Mouse (Mus musculus) CH12.LX (cell line): ENCODE data around the gene Serpine2. TPM values are rescaled to one million over a fixed set of nuclear protein-coding genes. Genes with fewer than 3 reads are reported as not detected.

Experiments used
- DNase-seq: peaks from one replicate; pipeline ENCODE4 v3.0.0-alpha.2; 2013; ENCODE audit errors: extremely low read depth
- H3K27ac ChIP-seq: 2 replicates; pipeline ENCODE4 v1.5.1; 2012; ENCODE audit warnings: low read depth, mild to moderate bottlenecking, control low read depth, moderate library complexity; ENCODE audit not compliant: insufficient read depth
- H3K27me3 ChIP-seq: replicated peaks from 2 replicates; pipeline ENCODE3; 2012; ENCODE audit warnings: inconsistent platforms
- H3K36me3 ChIP-seq, 2 experiments: replicated peaks in 1 of 2; 2 replicates each; pipeline versions ENCODE3 to v1.6.1; 2012; ENCODE audit warnings: inconsistent platforms in 1 of 2, low read length in 1 of 2, mild to moderate bottlenecking in 1 of 2, mixed read lengths in 1 of 2, moderate library complexity in 1 of 2; ENCODE audit not compliant: control insufficient read depth in 1 of 2, insufficient read depth in 1 of 2
- H3K4me1 ChIP-seq, 2 experiments: 2 replicates each; pipeline ENCODE4 v1.6.1; 2012; ENCODE audit warnings: inconsistent platforms in 1 of 2, moderate library complexity in 1 of 2; ENCODE audit not compliant: insufficient read depth in 2 of 2, control insufficient read depth in 1 of 2
- H3K4me2 ChIP-seq: 2 replicates; pipeline ENCODE4 v1.6.1; 2012; ENCODE audit warnings: low read depth, mild to moderate bottlenecking, control low read depth; ENCODE audit not compliant: poor library complexity, insufficient read depth, severe bottlenecking
- H3K4me3 ChIP-seq, 3 experiments: fragments of 150-350 bp in 1 of 3; sonication (generic) in 1 of 3; replicated peaks in 1 of 3; 2 replicates each; pipeline versions ENCODE3 to v1.5.1; 2011 to 2012; ENCODE audit warnings: low read depth in 2 of 3, low read length in 2 of 3, mild to moderate bottlenecking in 2 of 3, moderate library complexity in 2 of 3, control low read depth in 1 of 3, improper control_type of control experiment in 1 of 3, inconsistent platforms in 1 of 3, mixed read lengths in 1 of 3; ENCODE audit not compliant: poor library complexity in 1 of 3
- H3K79me2 ChIP-seq: replicated peaks from 2 replicates; pipeline ENCODE4 v1.6.1; 2012; ENCODE audit warnings: mild to moderate bottlenecking, moderate library complexity; ENCODE audit not compliant: control insufficient read depth, poor library complexity, insufficient read depth, severe bottlenecking; ENCODE audit errors: extremely low read depth
- H3K9ac ChIP-seq: 2 replicates; pipeline ENCODE4 v1.6.1; 2012; ENCODE audit warnings: low read depth, mild to moderate bottlenecking, control low read depth, moderate library complexity; ENCODE audit not compliant: insufficient read depth
- H3K9me3 ChIP-seq: replicated peaks from 2 replicates; pipeline ENCODE3; 2012; ENCODE audit warnings: low read length, inconsistent platforms, mixed read lengths
- BHLHE40 ChIP-seq: IDR thresholded peaks from 2 replicates; pipeline ENCODE4 v1.6.1; 2011; ENCODE audit warnings: mild to moderate bottlenecking, low read depth, low read length, improper control_type of control experiment
- CHD1 ChIP-seq: IDR thresholded peaks from 2 replicates; pipeline ENCODE4 v1.6.1; 2012; ENCODE audit warnings: low read depth, low read length, improper control_type of control experiment, inconsistent platforms
- CHD2 ChIP-seq: IDR thresholded peaks from 2 replicates; pipeline ENCODE4 v1.6.1; 2011; ENCODE audit warnings: low read length, improper control_type of control experiment
- CTCF ChIP-seq, 2 experiments: IDR thresholded peaks in 1 of 2; conservative IDR thresholded peaks in 1 of 2; 2 replicates each; pipeline ENCODE4 v1.5.1; 2011 to 2012; ENCODE audit warnings: low read depth in 2 of 2, low read length in 2 of 2, improper control_type of control experiment in 1 of 2, inconsistent platforms in 1 of 2, mild to moderate bottlenecking in 1 of 2, moderate library complexity in 1 of 2
- ELF1 ChIP-seq: IDR thresholded peaks from 2 replicates; pipeline ENCODE4 v1.6.1; 2014; ENCODE audit warnings: low read depth, mild to moderate bottlenecking, inconsistent platforms, low read length, improper control_type of control experiment
- EP300 ChIP-seq: IDR thresholded peaks from 2 replicates; pipeline ENCODE4 v1.6.1; 2011; ENCODE audit warnings: low read length, improper control_type of control experiment
- GABPA ChIP-seq: IDR thresholded peaks from 2 replicates; pipeline ENCODE4 v1.6.1; 2012; ENCODE audit warnings: low read depth, low read length, improper control_type of control experiment, inconsistent platforms; ENCODE audit not compliant: insufficient replicate concordance
- JUND ChIP-seq: conservative IDR thresholded peaks from 2 replicates; pipeline ENCODE4 v1.6.1; 2011; ENCODE audit warnings: low read depth, low read length, improper control_type of control experiment
- KAT2A ChIP-seq: IDR thresholded peaks from 2 replicates; pipeline ENCODE4 v1.6.1; 2012; ENCODE audit warnings: low read length, improper control_type of control experiment, inconsistent platforms; ENCODE audit not compliant: insufficient replicate concordance
- MAZ ChIP-seq: IDR thresholded peaks from 2 replicates; pipeline ENCODE4 v1.6.1; 2012; ENCODE audit warnings: low read depth, mild to moderate bottlenecking, inconsistent platforms, low read length, improper control_type of control experiment, moderate library complexity
- MEF2A ChIP-seq: IDR thresholded peaks from 2 replicates; pipeline ENCODE4 v1.6.1; 2014; ENCODE audit warnings: low read depth, mild to moderate bottlenecking, inconsistent platforms, low read length, improper control_type of control experiment, borderline replicate concordance
- MXI1 ChIP-seq: IDR thresholded peaks from 2 replicates; pipeline ENCODE4 v1.6.1; 2011; ENCODE audit warnings: mild to moderate bottlenecking, low read depth, low read length, improper control_type of control experiment
- NELFE ChIP-seq: IDR thresholded peaks from 2 replicates; pipeline ENCODE4 v1.6.1; 2011; ENCODE audit warnings: low read depth, low read length, improper control_type of control experiment
- POLR2A ChIP-seq: IDR thresholded peaks from 2 replicates; pipeline ENCODE4 v1.6.1; 2011; ENCODE audit warnings: low read depth, mild to moderate bottlenecking, improper control_type of control experiment, low read length
- RAD21 ChIP-seq: IDR thresholded peaks from 2 replicates; pipeline ENCODE4 v1.6.1; 2011; ENCODE audit warnings: low read depth, mild to moderate bottlenecking, low read length, improper control_type of control experiment, moderate library complexity
- SMC3 ChIP-seq: IDR thresholded peaks from 2 replicates; pipeline ENCODE4 v1.6.1; 2011; ENCODE audit warnings: low read depth, low read length, improper control_type of control experiment
- TCF12 ChIP-seq: IDR thresholded peaks from 2 replicates; pipeline ENCODE4 v1.6.1; 2014; ENCODE audit warnings: low read depth, mild to moderate bottlenecking, inconsistent platforms, low read length, improper control_type of control experiment
- USF1 ChIP-seq: IDR thresholded peaks from 2 replicates; pipeline ENCODE4 v1.6.1; 2014; ENCODE audit warnings: low read depth, mild to moderate bottlenecking, inconsistent platforms, low read length, improper control_type of control experiment
- USF2 ChIP-seq: conservative IDR thresholded peaks from 2 replicates; pipeline ENCODE4 v1.6.1; 2011; ENCODE audit warnings: low read depth, low read length, improper control_type of control experiment
- ZC3H11A ChIP-seq: IDR thresholded peaks from 2 replicates; pipeline ENCODE4 v1.6.1; 2012; ENCODE audit warnings: low read depth, mild to moderate bottlenecking, inconsistent platforms, low read length, improper control_type of control experiment
- ZKSCAN1 ChIP-seq: IDR thresholded peaks from 2 replicates; pipeline ENCODE4 v1.6.1; 2012; ENCODE audit warnings: low read depth, inconsistent platforms, low read length, improper control_type of control experiment, borderline replicate concordance
- dilution Hi-C: fragments of 300-500 bp; cut with MboI; formaldehyde crosslinking; loops from 2 replicates; pipeline ENCODE4 v1.14.3; 2020; ENCODE audit warnings: low sequenced_read_pairs; ENCODE audit not compliant: extremely low pct_unique_long_range_greater_than_20kb, extremely low pct_ligation_motif_present
- in situ Hi-C: fragments of 300-500 bp; cut with MboI; formaldehyde crosslinking; loops from 3 replicates; pipeline ENCODE4 v1.14.3; 2019; ENCODE audit warnings: low sequenced_read_pairs, low pct_ligation_motif_present, low pct_unique_long_range_greater_than_20kb, mixed read lengths
- polyA plus RNA-seq: library from polyadenylated mRNA; unstranded; fragments of >175 nt; gene quantifications from 2 replicates; pipeline ENCODE4 v1.2.1, GENCODE M21; 2012; ENCODE audit warnings: low read depth; ENCODE audit not compliant: insufficient read length
- total RNA-seq, 2 experiments: library from RNA; depleted of rRNA; stranded (reverse); fragments of 300-350 nt in 1 of 2; fragments of >200 nt in 1 of 2; gene quantifications; 2 replicates each; pipeline ENCODE4 v1.2.3; 2012 to 2014

Serpine2 gene
- total and polyA plus RNA-seq, 3 experiments = 14.8 to 17.3 (median 15.1) TPM

DNA sequence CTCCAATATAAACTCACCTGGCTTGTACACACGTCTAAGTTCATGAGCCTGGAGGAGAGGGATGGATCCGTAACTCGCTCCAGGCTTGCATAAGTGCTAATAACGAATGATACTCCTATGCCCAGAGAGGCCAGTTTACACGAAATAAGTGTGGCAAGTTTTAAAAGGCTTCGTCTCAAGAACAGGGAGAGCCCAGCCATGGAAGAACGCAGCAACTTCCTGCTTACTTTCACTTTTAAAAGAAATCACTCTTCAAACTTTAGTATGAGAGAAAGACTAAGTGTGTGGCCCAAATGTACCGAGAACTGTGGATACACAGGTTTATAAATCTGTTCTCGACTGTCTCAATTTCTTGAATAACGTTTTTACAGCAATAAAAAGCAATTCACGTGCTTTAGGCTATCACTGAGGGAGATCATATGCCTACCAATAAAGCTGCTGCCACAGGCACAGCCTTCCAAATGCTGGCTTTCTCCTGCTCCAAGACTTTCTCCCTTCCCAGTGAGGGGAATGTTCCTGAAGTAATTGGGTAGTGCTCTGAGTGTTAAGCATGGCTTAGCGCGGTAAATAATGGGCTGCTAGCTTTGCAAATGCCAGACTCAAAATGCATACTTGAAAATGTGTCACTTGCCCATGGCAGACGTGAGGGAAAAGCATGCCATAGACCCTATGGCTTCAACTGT is 36.9 kb downstream of the Serpine2 start:
- Histone ChIP-seq H3K27me3 (no peaks in the 10 kb centered on the region), H3K4me3 (peak overlapping the region in 2 of 3 experiments; percentile 8 to 11), H3K4me1 (peaks cover 16 to 33% of the 10 kb centered on the region in 2 experiments), H3K9ac (no peak overlapping the region; the same call in 1 of the 2 replicates), H3K27ac (no peak overlapping the region), H3K79me2 (no peaks in the 10 kb centered on the region), H3K36me3 (peaks cover 0 to 7% of the 10 kb centered on the region in 2 experiments), H3K4me2 (peak overlapping the region; percentile 97), H3K9me3 (no peaks in the 10 kb centered on the region)
- dilution Hi-C loops (no loop called here), in situ Hi-C loops (no loop called here)
- TF ChIP-seq CHD2 = no peak
- no peak for TF ChIP-seq MAZ
- no peak for TF ChIP-seq MXI1
- no peak for TF ChIP-seq CHD1
- TF ChIP-seq ZKSCAN1 = no peak
- no peak for TF ChIP-seq USF2
- no peak for TF ChIP-seq CTCF (conservative IDR thresholded peaks at IDR 0.05 in 1 of 2, IDR thresholded peaks at IDR 0.05 in 1 of 2; ENCODE audit: low read depth in 2 of 2, low read length in 2 of 2)
- no peak for TF ChIP-seq BHLHE40
- TF ChIP-seq USF1 = no peak
- TF ChIP-seq KAT2A = no peak
- TF ChIP-seq EP300 = no peak
- no peak for TF ChIP-seq MEF2A
- no peak for TF ChIP-seq JUND
- TF ChIP-seq SMC3 = no peak
- TF ChIP-seq TCF12 = no peak
- TF ChIP-seq ZC3H11A = no peak
- no peak for TF ChIP-seq NELFE
- TF ChIP-seq GABPA = no peak
- no peak for TF ChIP-seq POLR2A
- no peak for TF ChIP-seq RAD21
- no peak for DNase-seq

DNA sequence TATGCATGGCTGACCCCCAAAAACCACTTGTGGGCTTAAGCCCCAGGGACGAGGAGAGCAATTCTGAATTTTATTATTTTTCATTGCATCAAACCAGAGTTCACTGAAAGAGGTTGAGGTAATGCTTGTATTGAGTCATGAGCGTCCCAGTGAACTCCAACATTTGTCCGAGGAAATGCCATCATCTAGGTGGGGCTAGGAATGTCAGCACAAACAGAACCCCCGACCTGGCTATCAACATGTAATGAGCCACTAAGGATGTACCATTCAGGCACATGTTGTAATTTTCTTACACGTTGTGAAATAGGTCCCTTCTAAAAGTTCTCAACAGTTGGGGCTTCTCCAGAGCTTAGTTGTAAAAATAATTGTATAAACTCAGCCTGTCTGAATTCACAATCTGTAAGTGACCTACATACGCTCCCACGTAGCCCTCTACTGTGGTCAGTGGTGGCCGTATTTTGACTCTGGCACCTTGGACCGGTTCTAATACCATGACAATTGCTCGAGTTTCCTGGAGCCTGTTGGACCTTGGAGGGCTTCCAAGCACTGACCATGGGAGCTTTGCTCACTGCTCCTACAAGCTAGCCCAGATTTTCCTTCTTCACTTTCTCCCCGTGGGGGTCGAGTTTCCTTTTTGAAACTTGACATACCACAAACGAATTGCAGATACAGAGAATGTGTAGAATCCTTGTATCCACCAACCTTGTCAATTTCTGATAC is 38.0 kb downstream of the Serpine2 start:
- dilution Hi-C loops = no loop called here
- no peaks in the 10 kb centered on the region for H3K9me3 ChIP-seq
- H3K9ac ChIP-seq = no peak overlapping the region
- no peaks in the 10 kb centered on the region for H3K27me3 ChIP-seq
- H3K79me2 ChIP-seq = no peaks in the 10 kb centered on the region
- no peak overlapping the region for H3K4me3 ChIP-seq
- peak; percentile 38; the same call in 1 of the 2 replicates for TF ChIP-seq EP300
- TF ChIP-seq ELF1 = no peak
- peak overlapping the region; percentile 97 for H3K4me2 ChIP-seq
- H3K27ac ChIP-seq = no peak overlapping the region
- DNase-seq = no peak
- in situ Hi-C loops = no loop called here
- H3K36me3 ChIP-seq = peaks cover 0 to 7% of the 10 kb centered on the region in 2 experiments
- peaks cover 16 to 33% of the 10 kb centered on the region in 2 experiments for H3K4me1 ChIP-seq
